ENCODE assay signal across 8 mouse cellular contexts in the genomic region with DNA sequence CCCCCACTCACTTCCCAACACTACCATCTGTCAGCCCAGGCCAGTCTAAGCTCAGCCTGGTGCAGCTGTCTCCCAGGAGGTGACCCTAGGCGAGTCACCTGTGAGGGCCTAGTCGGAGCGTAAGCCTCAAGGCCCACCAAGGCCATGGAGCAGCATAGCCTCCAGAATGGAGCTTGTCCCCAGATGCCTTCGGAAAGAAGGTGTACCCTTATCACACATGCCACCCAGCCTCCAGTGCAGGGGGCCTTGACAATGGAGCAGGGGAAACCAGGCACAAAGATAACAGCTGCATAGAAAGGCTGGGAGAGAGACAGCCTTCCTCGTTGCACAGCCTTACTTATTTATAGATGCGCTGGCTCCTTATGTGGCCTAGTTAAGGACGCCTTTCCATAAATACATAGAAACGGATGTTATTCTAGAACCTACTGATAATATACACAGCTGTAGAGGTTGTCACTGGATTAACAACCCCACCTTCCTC.
DNase-seq lines count a peak whose midpoint lies in the region; ATAC-seq lines count a peak whose summit lies in the region.

No protein-coding gene starts in this region.

- H3K4me3 ChIP-seq in heart, embryonic 15.5 days = no peak overlapping the region
- no peak overlapping the region for H3K4me3 ChIP-seq in midbrain, embryonic 11.5 days (ENCODE audit: low read depth, low read length)

- peak overlapping the region; percentile 65 for H3K27ac ChIP-seq in heart, embryonic 15.5 days
- no peak overlapping the region for H3K27ac ChIP-seq in midbrain, embryonic 11.5 days (ENCODE audit: low read depth, low read length)

- 0 out of 2 replicates have a peak overlapping the region, but pooled peaks have one; percentile 15 for H3K4me2 ChIP-seq in heart, embryonic 15.5 days
- no peak overlapping the region for H3K4me2 ChIP-seq in midbrain, embryonic 11.5 days

- no peaks in the 10 kb centered on the region for H3K27me3 ChIP-seq in heart, embryonic 15.5 days
- H3K27me3 ChIP-seq in midbrain, embryonic 11.5 days (ENCODE audit: control insufficient read depth, insufficient read depth, low read length) = no peaks in the 10 kb centered on the region

- WGBS in heart, embryonic 15.5 days = 32% methylated on average over 8 of the region's 8 CpGs
- WGBS in midbrain, embryonic 11.5 days = 51% methylated on average over 8 of the region's 8 CpGs

- no peak overlapping the region for H3K9ac ChIP-seq in heart, embryonic 15.5 days
- H3K9ac ChIP-seq in midbrain, embryonic 11.5 days (ENCODE audit: low read length) = 0 out of 2 replicates have a peak overlapping the region, but pooled peaks have one; percentile 16

- H3K4me1 ChIP-seq in heart, embryonic 15.5 days (replicated peaks) = peaks cover 14% of the 10 kb centered on the region
- H3K4me1 ChIP-seq in midbrain, embryonic 11.5 days (ENCODE audit: control insufficient read depth, insufficient read depth, low read length) = peaks cover 20% of the 10 kb centered on the region

- no peaks in the 10 kb centered on the region for H3K36me3 ChIP-seq in heart, embryonic 15.5 days
- no peaks in the 10 kb centered on the region for H3K36me3 ChIP-seq in midbrain, embryonic 11.5 days (ENCODE audit: control insufficient read depth, insufficient read depth, low read length)

- ATAC-seq in heart, embryonic 15.5 days (replicated peaks; ENCODE audit: insufficient number of reproducible peaks, insufficient read depth, low FRiP score, low read depth) = peak; percentile 72
- peak; percentile 84 for ATAC-seq in midbrain, embryonic 11.5 days (ENCODE audit: low FRiP score)

- H3K9me3 ChIP-seq in heart, embryonic 15.5 days (replicated peaks) = no peaks in the 10 kb centered on the region
- no peaks in the 10 kb centered on the region for H3K9me3 ChIP-seq in midbrain, embryonic 11.5 days (ENCODE audit: control insufficient read depth, low read length)

- peak; percentile 10 to 23 for DNase-seq in frontal cortex, postnatal 36 days (ENCODE audit: low spot score in 2 of 2)
- no peak for DNase-seq in frontal cortex, postnatal 10 days (ENCODE audit: low spot score in 2 of 2)
- DNase-seq in brain, adult 2 months (ENCODE audit: low read depth, low spot score) = peak; percentile 48
- DNase-seq in midbrain, embryonic 11.5 days (ENCODE audit: low spot score, missing footprints) = peak; percentile 90
- no peak for DNase-seq in kidney, postnatal 25 days
- no peak for DNase-seq in kidney, adult 8-10 months
- DNase-seq in T-cell, adult 2 months (ENCODE audit: low spot score) = no peak

Comparison
In these comparisons a context has a peak if more than half of its experiments do, and no peak if none do; other contexts are left out.
1. DNase-seq: peak in frontal cortex, postnatal 36 days (2 of 2), brain, adult 2 months (single experiment) and midbrain, embryonic 11.5 days (single experiment); none in frontal cortex, postnatal 10 days (0 of 2), kidney, postnatal 25 days (0 of 2), kidney, adult 8-10 months (0 of 2) and T-cell, adult 2 months (single experiment).